Mouse (Mus musculus): Measurements from ENCODE around the gene Nagk.

Gene Nagk

GRCm38 (mm10) chr6:83815801-83816200 lies 21.0 kb downstream of the Nagk start:
- no peak for DNase-seq (ENCODE audit: low spot score)

DNA sequence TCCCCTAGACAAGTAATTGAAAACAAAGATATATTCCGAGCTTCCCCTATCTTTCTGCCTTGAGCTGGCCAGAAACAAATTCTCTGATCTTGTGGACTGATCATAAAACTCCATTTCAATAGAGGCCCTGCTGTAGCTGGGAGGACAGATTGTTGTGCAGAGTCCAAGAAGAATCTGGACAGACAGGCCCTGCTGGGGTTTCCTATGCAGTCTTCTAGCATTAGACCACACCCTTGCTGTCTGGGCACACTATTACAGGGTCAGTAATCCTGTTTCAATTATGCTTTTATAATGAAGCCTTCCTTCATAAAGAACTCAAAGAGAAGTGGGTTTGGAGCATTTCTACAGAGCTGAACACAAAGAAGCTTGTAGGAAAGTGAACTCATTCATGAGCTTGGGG lies 24.2 kb downstream of the Nagk start:
- no peak for DNase-seq (ENCODE audit: low spot score)

- no peak for DNase-seq (ENCODE audit: low spot score)
Observed at GRCm38 (mm10) chr6:83820727-83821515, 26.1 kb downstream of the Nagk start.

GRCm38 (mm10) chr6:83821856-83822255 lies 27.1 kb downstream of the Nagk start:
- no peak for DNase-seq (ENCODE audit: low spot score)

GRCm38 (mm10) chr6:83830941-83831605 lies 36.3 kb downstream of the Nagk start:
- no peak for DNase-seq (ENCODE audit: low spot score)

DNA sequence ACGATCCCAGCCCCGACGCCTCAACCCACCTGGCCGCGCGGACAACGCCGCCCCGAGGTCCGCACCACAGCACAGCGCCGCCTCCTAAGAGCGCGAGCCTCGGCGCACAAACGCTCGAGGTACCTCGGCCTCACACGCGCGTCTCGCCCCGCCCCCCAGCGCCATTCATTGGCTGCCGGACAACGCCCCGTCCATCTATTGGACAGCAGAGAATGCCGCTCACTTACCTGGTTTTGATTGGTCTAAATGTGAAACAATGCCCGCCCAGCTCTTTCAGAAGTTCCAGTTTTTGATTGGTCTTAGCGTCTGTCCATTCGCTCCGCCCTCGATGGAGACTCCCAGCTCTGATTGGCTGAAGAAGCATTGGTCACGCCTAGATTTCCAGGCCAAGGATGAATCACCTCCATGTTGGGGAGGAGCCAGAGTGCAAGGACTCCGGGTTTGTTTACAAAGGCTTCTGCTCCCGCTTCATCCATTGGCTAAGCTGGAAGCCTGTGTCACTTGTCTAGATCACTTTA lies 36.9 kb downstream of the Nagk start, which contains the start of gene Paip2b:
TSS of gene Paip2b (minus strand) at position 136 of the 518 bp plus-strand sequence.
- peak; percentile 99 for DNase-seq (ENCODE audit: low spot score)

- DNase-seq (ENCODE audit: low spot score) = peak; percentile 4
Observed at GRCm38 (mm10) chr6:83832393-83832792, 37.6 kb downstream of the Nagk start.

DNA sequence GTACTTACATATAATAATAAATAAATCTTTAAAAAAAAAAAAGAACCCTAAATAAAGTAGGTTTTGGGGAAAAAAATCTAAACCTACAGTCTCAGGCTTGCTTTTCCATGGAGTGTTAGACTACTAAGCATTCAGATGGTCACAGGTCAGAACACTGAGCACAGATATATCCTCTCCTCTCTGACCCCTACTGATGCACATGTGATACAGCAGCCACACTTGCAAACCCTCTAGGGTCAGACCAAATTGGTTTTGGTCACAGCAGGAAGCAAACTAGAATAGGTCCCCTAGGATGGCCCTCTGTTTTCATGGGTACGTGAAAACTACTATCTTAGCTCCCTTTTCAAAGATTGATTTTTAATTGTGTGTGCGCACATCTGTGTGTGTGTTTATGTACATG lies 42.0 kb downstream of the Nagk start:
- DNase-seq (ENCODE audit: low spot score) = no peak

DNA sequence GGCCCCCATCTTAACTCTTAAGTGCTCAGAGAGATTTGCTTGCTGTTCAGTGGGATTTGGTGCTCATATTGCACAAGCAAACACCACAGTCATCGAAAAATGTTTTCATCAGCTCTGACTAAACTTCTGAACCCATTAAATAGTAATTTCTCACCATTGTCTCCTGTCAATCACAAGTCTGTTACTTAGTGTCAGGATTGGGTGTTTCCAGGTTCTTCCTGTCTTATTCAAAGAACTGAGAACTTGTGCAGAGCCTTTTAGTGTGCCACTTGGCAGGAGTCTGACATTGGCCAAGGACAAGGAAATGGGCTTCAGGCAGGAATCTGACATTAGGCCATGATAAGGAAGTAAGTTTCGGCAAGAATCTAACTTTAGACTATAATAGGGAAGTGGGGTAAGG lies 43.3 kb downstream of the Nagk start:
- no peak for DNase-seq (ENCODE audit: low spot score)

DNA sequence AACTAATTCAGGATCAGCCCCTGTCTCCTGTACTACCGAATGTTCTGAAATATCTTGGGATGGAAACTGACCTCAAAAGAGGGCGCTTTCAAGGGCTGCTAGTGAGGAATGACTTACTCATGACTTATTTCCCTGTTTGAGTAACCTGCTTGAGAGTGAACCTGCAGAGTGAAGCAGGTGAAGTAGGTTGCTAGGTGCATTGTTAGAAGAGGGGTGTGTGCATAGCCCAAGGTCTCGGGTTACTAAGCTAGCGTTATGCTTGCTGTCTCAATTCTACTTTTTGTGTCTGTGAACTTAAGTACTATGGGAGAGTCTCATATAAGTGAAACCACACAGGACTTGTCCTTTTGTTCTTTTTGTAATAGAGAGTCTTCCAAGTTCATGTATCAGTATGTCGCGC lies 45.3 kb downstream of the Nagk start:
- DNase-seq (ENCODE audit: low spot score) = no peak

- DNase-seq (ENCODE audit: low spot score) = no peak
Observed at GRCm38 (mm10) chr6:83844913-83845312, 50.1 kb downstream of the Nagk start.

GRCm38 (mm10) chr6:83846141-83846540 lies 51.4 kb downstream of the Nagk start:
- DNase-seq (ENCODE audit: low spot score) = no peak

GRCm38 (mm10) chr6:83849446-83849845 lies 54.7 kb downstream of the Nagk start:
- DNase-seq (ENCODE audit: low spot score) = no peak
